Mouse (Mus musculus): Measurements from ENCODE around the gene Nedd4. TPM values are rescaled to one million over a fixed set of nuclear protein-coding genes. Genes with fewer than 3 reads are reported as not detected.

The Nedd4 gene
- polyA plus RNA-seq, 1 experiment from 2014 or later, result 415 TPM

GRCm38 (mm10) chr9:72721221-72721620 lies 59.1 kb downstream of the Nedd4 start:
- Histone ChIP-seq H3K36me3 (ENCODE audit: control insufficient read depth, insufficient read depth) (peaks cover 61% of the 10 kb centered on the region), H3K9me3 (ENCODE audit: control insufficient read depth, low read length) (no peaks in the 10 kb centered on the region), H3K4me3 (replicated peaks; ENCODE audit: low read length) (no peak overlapping the region), H3K27ac (ENCODE audit: low read length) (no peak overlapping the region), H3K9ac (replicated peaks; ENCODE audit: low read depth, low read length) (no peak overlapping the region), H3K27me3 (replicated peaks; ENCODE audit: control insufficient read depth, insufficient read depth, low read length) (no peaks in the 10 kb centered on the region), H3K4me2 (ENCODE audit: low read length) (no peak overlapping the region), H3K4me1 (replicated peaks; ENCODE audit: control insufficient read depth, insufficient read depth, low read length) (no peaks in the 10 kb centered on the region)
- 92% methylated on average over 14 of the region's 14 CpGs for WGBS
- no peak for ATAC-seq

- Histone ChIP-seq H3K4me2 (ENCODE audit: low read length) (no peak overlapping the region), H3K9me3 (ENCODE audit: control insufficient read depth, low read length) (no peaks in the 10 kb centered on the region), H3K4me1 (replicated peaks; ENCODE audit: control insufficient read depth, insufficient read depth, low read length) (no peaks in the 10 kb centered on the region), H3K27ac (ENCODE audit: low read length) (no peak overlapping the region), H3K27me3 (replicated peaks; ENCODE audit: control insufficient read depth, insufficient read depth, low read length) (no peaks in the 10 kb centered on the region), H3K36me3 (ENCODE audit: control insufficient read depth, insufficient read depth) (peaks cover 63% of the 10 kb centered on the region), H3K9ac (replicated peaks; ENCODE audit: low read depth, low read length) (no peak overlapping the region), H3K4me3 (replicated peaks; ENCODE audit: low read length) (no peak overlapping the region)
- over 99% methylated on average over 3 of the region's 3 CpGs for WGBS
- ATAC-seq, result no peak
Measured at GRCm38 (mm10) chr9:72722622-72723021, 60.5 kb downstream of the Nedd4 start.

- ATAC-seq, result no peak
- no peak overlapping the region for H3K27ac ChIP-seq (ENCODE audit: low read length)
- peaks cover 55% of the 10 kb centered on the region for H3K36me3 ChIP-seq (ENCODE audit: control insufficient read depth, insufficient read depth)
- no peak overlapping the region for H3K4me3 ChIP-seq (replicated peaks; ENCODE audit: low read length)
- H3K4me2 ChIP-seq (ENCODE audit: low read length), result no peak overlapping the region
- H3K4me1 ChIP-seq (replicated peaks; ENCODE audit: control insufficient read depth, insufficient read depth, low read length), result no peaks in the 10 kb centered on the region
- no peaks in the 10 kb centered on the region for H3K9me3 ChIP-seq (ENCODE audit: control insufficient read depth, low read length)
- H3K27me3 ChIP-seq (replicated peaks; ENCODE audit: control insufficient read depth, insufficient read depth, low read length), result no peaks in the 10 kb centered on the region
- H3K9ac ChIP-seq (replicated peaks; ENCODE audit: low read depth, low read length), result no peak overlapping the region
- 88% methylated on average over 8 of the region's 8 CpGs for WGBS
Measured at GRCm38 (mm10) chr9:72724491-72725221, 62.5 kb downstream of the Nedd4 start.

- Histone ChIP-seq H3K4me2 (ENCODE audit: low read length) (no peak overlapping the region), H3K36me3 (ENCODE audit: control insufficient read depth, insufficient read depth) (peaks cover 72% of the 10 kb centered on the region), H3K9ac (replicated peaks; ENCODE audit: low read depth, low read length) (no peak overlapping the region), H3K9me3 (ENCODE audit: control insufficient read depth, low read length) (no peaks in the 10 kb centered on the region), H3K4me3 (replicated peaks; ENCODE audit: low read length) (no peak overlapping the region), H3K4me1 (replicated peaks; ENCODE audit: control insufficient read depth, insufficient read depth, low read length) (no peaks in the 10 kb centered on the region), H3K27me3 (replicated peaks; ENCODE audit: control insufficient read depth, insufficient read depth, low read length) (no peaks in the 10 kb centered on the region), H3K27ac (ENCODE audit: low read length) (no peak overlapping the region)
- WGBS, result 27% methylated on average over 3 of the region's 3 CpGs
- ATAC-seq, result no peak
Measured at GRCm38 (mm10) chr9:72733966-72734365, 71.8 kb downstream of the Nedd4 start.

- no peak for ATAC-seq
- no peak overlapping the region for H3K27ac ChIP-seq (ENCODE audit: low read length)
- WGBS, result 68% methylated on average over 3 of the region's 3 CpGs
- H3K9me3 ChIP-seq (ENCODE audit: control insufficient read depth, low read length), result no peaks in the 10 kb centered on the region
- no peak overlapping the region for H3K4me3 ChIP-seq (replicated peaks; ENCODE audit: low read length)
- H3K36me3 ChIP-seq (ENCODE audit: control insufficient read depth, insufficient read depth), result peaks cover 81% of the 10 kb centered on the region
- H3K4me2 ChIP-seq (ENCODE audit: low read length), result no peak overlapping the region
- H3K9ac ChIP-seq (replicated peaks; ENCODE audit: low read depth, low read length), result no peak overlapping the region
- H3K4me1 ChIP-seq (replicated peaks; ENCODE audit: control insufficient read depth, insufficient read depth, low read length), result no peaks in the 10 kb centered on the region
- no peaks in the 10 kb centered on the region for H3K27me3 ChIP-seq (replicated peaks; ENCODE audit: control insufficient read depth, insufficient read depth, low read length)
Measured at GRCm38 (mm10) chr9:72735822-72736410, 73.8 kb downstream of the Nedd4 start.

- no peak overlapping the region for H3K9ac ChIP-seq (replicated peaks; ENCODE audit: low read depth, low read length)
- no peaks in the 10 kb centered on the region for H3K27me3 ChIP-seq (replicated peaks; ENCODE audit: control insufficient read depth, insufficient read depth, low read length)
- no peak overlapping the region for H3K27ac ChIP-seq (ENCODE audit: low read length)
- no peaks in the 10 kb centered on the region for H3K9me3 ChIP-seq (ENCODE audit: control insufficient read depth, low read length)
- no peak overlapping the region for H3K4me3 ChIP-seq (replicated peaks; ENCODE audit: low read length)
- no peak for ATAC-seq
- H3K36me3 ChIP-seq (ENCODE audit: control insufficient read depth, insufficient read depth), result peaks cover 89% of the 10 kb centered on the region
- H3K4me2 ChIP-seq (ENCODE audit: low read length), result no peak overlapping the region
- no peaks in the 10 kb centered on the region for H3K4me1 ChIP-seq (replicated peaks; ENCODE audit: control insufficient read depth, insufficient read depth, low read length)
- WGBS, result 84% methylated on average over 6 of the region's 6 CpGs
Measured at GRCm38 (mm10) chr9:72741206-72741605, 79.1 kb downstream of the Nedd4 start.

GRCm38 (mm10) chr9:72746278-72746677 lies 84.1 kb downstream of the Nedd4 start:
- Histone ChIP-seq H3K27ac (ENCODE audit: low read length) (no peak overlapping the region), H3K4me3 (replicated peaks; ENCODE audit: low read length) (no peak overlapping the region), H3K9me3 (ENCODE audit: control insufficient read depth, low read length) (no peaks in the 10 kb centered on the region), H3K36me3 (ENCODE audit: control insufficient read depth, insufficient read depth) (peaks cover 74% of the 10 kb centered on the region), H3K27me3 (replicated peaks; ENCODE audit: control insufficient read depth, insufficient read depth, low read length) (no peaks in the 10 kb centered on the region), H3K9ac (replicated peaks; ENCODE audit: low read depth, low read length) (no peak overlapping the region), H3K4me1 (replicated peaks; ENCODE audit: control insufficient read depth, insufficient read depth, low read length) (no peaks in the 10 kb centered on the region), H3K4me2 (ENCODE audit: low read length) (no peak overlapping the region)
- no peak for ATAC-seq
- WGBS, result 82% methylated on average over 5 of the region's 5 CpGs

- peak; percentile 7; the same call in 1 of the 2 replicates for ATAC-seq
- Histone ChIP-seq H3K4me3 (replicated peaks; ENCODE audit: low read length) (no peak overlapping the region), H3K4me2 (ENCODE audit: low read length) (no peak overlapping the region), H3K4me1 (replicated peaks; ENCODE audit: control insufficient read depth, insufficient read depth, low read length) (peaks cover 6% of the 10 kb centered on the region; the same call in 1 of the 2 replicates), H3K9me3 (ENCODE audit: control insufficient read depth, low read length) (no peaks in the 10 kb centered on the region), H3K27ac (ENCODE audit: low read length) (no peak overlapping the region), H3K9ac (replicated peaks; ENCODE audit: low read depth, low read length) (no peak overlapping the region), H3K27me3 (replicated peaks; ENCODE audit: control insufficient read depth, insufficient read depth, low read length) (no peaks in the 10 kb centered on the region), H3K36me3 (ENCODE audit: control insufficient read depth, insufficient read depth) (peaks cover 41% of the 10 kb centered on the region)
- 58% methylated on average over 2 of the region's 2 CpGs for WGBS
Measured at GRCm38 (mm10) chr9:72750272-72750671, 88.1 kb downstream of the Nedd4 start.

- Histone ChIP-seq H3K4me3 (replicated peaks; ENCODE audit: low read length) (no peak overlapping the region), H3K9ac (replicated peaks; ENCODE audit: low read depth, low read length) (no peak overlapping the region), H3K36me3 (ENCODE audit: control insufficient read depth, insufficient read depth) (peaks cover 18% of the 10 kb centered on the region), H3K9me3 (ENCODE audit: control insufficient read depth, low read length) (no peaks in the 10 kb centered on the region), H3K4me1 (replicated peaks; ENCODE audit: control insufficient read depth, insufficient read depth, low read length) (peaks cover 6% of the 10 kb centered on the region; the same call in 1 of the 2 replicates), H3K27me3 (replicated peaks; ENCODE audit: control insufficient read depth, insufficient read depth, low read length) (no peaks in the 10 kb centered on the region), H3K27ac (ENCODE audit: low read length) (no peak overlapping the region), H3K4me2 (ENCODE audit: low read length) (no peak overlapping the region)
- 69% methylated on average over 9 of the region's 9 CpGs for WGBS
- no peak; the same call in 1 of the 2 replicates for ATAC-seq
Measured at GRCm38 (mm10) chr9:72752656-72753055, 90.5 kb downstream of the Nedd4 start.
